Mouse (Mus musculus) ovary, postnatal 14 days (tissue): ENCODE data around the gene Sh3bp5.
A peak's percentile ranks its signal among the peaks of the same experiment; 100 is the strongest.

Experiments used
- DNase-seq: peaks from one replicate; pipeline ENCODE4 v3.0.0; 2022; ENCODE audit warnings: low spot score

Sh3bp5 gene

GRCm38 (mm10) chr14:31433126-31433525, 2.8 kb downstream of the Sh3bp5 start:
- no peak for DNase-seq

- no peak for DNase-seq
These were observed 3.5 kb downstream of the Sh3bp5 start for GRCm38 (mm10) chr14:31432424-31432823.

DNA sequence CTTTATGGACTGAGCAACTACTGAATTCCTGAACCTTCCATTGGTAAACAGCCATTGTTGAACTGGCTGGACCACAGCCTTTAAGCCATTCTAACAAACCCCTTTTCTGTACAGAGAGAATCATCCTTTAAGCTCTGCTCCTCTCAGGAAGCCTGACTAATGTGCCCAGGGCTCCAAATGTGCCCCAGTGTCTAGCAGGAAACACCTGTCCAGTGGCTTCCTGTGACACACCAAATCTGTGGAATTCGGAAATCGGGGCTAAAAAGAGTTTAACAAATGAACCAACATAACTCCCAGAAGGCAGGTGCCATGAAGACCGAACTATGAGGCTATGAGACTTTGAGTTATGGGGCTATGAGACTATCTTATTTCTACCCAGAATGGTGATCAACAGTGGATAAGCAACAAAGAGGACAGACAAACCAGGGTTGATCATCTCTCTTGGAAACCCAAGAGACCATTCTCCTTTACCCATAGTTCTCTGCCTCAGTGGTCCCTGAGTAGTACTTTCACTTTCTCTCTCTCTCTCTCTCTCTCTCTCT, 4.0 kb downstream of the Sh3bp5 start:
- DNase-seq, result no peak

DNA sequence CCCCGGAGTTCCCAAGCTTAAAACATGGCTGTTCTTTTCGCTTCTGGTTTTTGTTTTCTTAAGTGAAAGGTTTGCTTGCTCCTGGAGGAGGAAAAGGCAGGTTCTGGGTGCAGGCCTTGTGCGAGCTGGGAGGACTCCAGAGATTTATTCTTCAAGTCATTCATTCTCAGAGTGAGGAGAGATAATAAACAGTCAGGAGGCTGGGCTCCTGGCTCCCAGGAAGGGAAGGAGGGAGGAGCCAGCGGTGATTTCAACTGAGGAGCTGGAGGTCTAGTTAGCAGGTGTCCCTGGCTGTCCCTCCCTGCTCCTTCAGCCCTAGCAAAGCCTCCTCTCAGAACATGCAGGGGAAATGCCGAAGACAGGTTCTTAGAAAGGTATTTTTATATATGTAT, 6.9 kb downstream of the Sh3bp5 start:
- DNase-seq, result no peak

DNA sequence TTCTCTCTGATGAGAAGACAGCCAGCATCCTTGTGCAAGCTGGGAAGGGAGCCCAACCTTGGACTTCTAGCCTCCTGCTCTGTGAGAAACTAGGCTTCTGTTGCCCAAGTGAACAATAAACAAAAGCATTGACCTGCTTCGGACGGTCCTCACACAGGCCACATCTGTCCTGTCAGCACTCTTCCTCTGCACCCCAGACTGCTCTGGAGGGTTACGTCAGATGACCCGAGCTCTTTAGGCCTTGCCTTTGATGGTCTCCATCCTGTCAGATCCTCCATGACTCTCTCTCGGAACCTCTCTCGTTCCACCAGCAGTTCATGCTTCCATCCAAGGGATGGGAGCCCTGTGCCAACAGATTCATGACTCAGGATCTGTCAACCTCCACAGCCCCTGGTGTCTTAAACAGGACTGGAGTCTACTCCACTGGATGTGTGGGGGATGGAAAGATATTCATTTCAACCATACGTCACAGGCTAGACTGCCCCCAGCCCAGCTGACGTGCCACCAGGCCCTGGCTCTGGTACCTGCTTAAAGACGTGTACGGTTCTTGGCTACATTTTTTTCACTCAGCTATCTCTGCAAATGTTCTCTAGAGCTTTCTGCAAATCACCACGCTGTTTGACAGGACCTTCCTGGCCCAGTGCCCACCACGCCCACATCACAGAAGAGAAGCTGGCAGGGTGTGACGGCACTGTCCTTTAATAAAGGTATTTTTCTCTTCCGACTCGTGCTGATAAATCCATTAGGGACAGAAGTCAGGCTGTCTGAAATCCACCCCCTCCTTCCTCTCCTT, 7.5 kb downstream of the Sh3bp5 start:
- peak; percentile 37 for DNase-seq

DNA sequence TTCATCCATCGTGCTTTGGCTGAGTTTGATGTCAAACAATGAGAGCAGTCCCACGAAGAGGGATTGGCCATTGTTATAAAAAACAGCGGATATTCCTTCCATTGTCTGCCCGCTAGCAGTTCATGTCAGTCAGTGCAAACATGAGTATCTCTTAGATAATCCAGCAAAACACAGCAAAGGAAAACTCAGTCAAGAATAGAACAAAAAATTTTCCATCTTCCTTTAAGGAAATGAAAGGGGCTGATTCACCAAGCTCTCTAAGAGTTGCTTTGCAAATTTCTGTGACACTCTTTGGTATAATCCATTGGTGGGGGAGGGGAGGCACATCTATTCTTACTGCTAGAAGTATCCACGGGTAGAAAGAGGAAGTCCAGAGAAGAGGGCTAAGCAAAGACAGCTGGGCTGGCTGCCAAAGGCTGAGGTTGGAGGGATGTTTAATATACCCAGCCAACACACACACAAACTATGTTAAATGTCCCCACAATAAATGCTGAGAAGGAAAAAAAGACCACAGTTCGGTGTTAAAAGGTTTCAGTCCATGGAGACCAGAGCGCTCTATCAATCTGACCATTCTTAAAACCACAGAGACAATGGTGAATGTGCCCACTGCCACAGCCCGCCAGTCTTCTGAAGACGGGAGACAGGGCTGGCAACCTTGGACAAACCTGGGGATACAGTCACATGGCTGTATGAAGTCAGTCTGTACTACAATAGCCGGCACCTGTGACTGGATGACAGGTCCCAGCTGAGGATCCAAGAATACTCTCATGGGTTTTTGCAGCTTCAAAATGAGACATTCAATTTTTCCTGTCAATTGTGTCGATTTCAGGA, 12.7 kb downstream of the Sh3bp5 start:
- DNase-seq, result no peak

DNA sequence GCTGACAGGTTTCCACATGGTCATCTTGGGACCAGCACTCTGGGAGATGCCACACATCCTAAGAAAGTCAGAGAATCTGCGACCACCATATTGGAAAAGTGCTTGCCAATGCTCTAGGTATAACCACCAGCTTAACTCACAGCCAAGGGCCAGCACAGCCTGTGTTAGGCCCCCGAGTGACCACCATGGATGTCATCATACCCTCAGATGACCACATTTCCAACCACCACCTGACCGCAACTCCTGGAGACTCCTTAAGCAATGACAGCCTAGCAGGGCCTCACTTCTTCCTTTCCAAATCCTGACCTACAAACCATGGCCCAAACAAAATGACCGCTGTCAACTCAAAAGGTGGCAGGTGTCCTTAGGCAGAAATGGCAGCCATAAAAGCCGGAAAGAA, 13.5 kb downstream of the Sh3bp5 start:
- no peak for DNase-seq

DNA sequence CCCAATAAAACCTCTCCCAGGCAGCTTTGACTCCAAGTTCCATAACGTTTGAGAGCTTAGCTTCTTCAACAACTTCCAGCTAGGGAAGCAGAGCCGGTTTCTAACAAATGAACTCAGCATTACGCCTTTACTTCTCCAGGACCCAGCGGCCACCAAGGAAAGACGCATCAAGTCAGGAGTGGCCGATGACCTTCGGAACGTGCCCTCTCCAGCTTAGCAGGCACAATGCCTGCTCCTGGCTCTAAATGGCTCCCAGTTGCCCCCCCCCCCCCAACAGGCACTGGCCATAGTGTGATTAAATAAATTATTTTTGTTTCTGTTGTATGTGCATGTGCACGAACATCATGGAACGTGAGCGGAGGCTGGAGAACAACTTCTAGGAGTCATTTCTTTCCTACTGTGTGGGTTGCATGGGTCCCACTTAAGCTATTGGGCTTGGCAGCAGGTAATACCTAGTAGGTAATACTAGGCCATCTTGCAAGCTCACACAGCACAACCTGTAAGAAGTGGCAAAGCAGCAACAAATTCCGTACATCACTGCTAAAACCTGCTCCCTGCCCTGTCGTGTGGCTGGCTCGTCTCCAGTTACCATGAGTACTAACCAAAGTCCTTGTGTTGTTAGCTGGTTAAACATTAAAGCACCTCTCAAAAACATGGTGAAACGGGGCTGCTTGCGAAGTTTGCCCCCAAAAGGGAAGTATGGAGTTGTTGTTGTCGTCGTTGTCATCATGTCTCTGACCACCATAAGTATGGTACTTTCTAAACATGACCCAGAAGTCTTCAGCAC, 14.2 kb downstream of the Sh3bp5 start:
- DNase-seq, result no peak

GRCm38 (mm10) chr14:31420985-31421384, 14.9 kb downstream of the Sh3bp5 start:
- DNase-seq, result no peak

DNA sequence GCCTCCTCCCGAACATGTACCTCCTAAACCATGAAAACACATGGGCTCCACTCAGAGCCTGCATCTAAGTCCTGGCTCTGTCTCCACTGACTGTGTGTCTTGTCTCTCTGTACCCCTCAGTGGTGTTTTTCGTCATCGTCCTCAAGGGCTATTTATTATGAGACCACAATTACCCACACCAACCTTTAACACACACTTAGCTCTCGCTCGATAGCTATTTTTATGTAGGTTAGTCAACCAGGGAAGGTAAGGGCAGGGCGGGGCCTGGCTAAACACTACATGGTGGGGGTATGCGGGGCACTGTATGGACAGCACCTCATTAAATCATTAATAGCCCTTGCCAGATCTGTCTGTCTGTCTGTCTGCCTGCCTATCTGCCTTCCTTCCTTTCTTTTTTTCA, 15.3 kb downstream of the Sh3bp5 start:
- DNase-seq, result no peak

- DNase-seq, result no peak
These were observed 15.7 kb downstream of the Sh3bp5 start for GRCm38 (mm10) chr14:31420135-31420534.

DNA sequence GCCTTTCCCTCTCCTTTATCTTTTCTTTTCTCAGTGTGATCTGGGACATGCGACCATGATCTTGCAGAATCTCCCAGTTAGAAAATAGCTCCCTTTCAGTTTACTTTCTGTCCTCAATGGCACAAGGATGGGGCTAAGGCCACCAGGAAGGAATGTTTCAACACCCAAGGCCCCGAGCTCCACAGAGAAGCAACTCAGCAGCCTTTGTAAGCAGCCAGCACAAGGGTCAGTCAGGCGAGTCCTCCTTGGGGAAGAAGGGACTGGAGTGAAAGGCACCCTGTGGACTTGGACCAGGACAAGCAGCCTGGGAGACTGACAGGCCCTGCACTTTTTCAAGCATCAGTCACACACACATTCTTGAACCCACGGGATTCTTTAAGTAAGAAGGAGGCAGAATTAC, 16.6 kb downstream of the Sh3bp5 start:
- no peak for DNase-seq

GRCm38 (mm10) chr14:31416835-31417549, 18.9 kb downstream of the Sh3bp5 start:
- no peak for DNase-seq

DNA sequence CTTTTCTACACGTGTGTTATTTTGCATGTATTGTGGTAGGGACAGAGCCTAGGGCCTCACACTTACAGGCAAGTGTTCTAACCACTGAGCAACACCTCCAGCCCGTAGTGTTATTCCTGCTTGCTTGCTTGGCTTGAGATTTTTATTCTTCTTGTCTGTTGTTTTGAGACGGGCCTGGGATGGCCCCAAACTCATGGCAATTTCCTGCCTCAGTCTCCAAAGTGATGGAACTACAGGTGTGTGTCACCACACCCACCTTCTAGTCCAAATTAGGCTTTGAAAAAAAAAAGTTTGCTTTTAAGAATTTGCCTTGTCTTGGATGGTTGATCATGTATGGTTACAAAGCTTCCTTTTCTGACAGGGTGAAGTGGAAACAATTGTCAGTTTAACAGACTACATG, 19.5 kb downstream of the Sh3bp5 start:
- DNase-seq, result no peak

DNA sequence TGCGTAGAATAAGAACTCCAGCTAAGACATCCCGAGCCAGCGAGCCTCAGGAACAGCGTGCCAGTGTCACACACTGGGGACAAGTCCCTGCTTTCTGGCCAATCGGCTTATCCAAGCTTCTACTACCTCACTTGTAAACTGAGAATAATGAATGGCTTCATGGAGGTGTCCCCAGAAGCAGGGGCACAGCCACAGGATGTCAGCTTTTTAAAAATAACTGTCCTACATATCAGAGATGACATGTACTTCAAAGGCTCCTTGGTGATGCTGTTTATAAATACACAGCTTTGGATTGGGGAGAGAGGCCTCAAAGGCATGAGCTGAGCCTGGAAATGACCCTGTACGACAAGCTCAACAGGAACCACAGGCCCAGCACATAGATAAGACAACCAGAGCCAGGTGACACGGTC, 20.9 kb downstream of the Sh3bp5 start:
- DNase-seq, result no peak

GRCm38 (mm10) chr14:31414235-31414966, 21.5 kb downstream of the Sh3bp5 start:
- no peak for DNase-seq

- no peak for DNase-seq
These were observed 22.3 kb downstream of the Sh3bp5 start for GRCm38 (mm10) chr14:31413475-31414086.

- no peak for DNase-seq
These were observed 23.2 kb downstream of the Sh3bp5 start for GRCm38 (mm10) chr14:31412651-31413056.

DNA sequence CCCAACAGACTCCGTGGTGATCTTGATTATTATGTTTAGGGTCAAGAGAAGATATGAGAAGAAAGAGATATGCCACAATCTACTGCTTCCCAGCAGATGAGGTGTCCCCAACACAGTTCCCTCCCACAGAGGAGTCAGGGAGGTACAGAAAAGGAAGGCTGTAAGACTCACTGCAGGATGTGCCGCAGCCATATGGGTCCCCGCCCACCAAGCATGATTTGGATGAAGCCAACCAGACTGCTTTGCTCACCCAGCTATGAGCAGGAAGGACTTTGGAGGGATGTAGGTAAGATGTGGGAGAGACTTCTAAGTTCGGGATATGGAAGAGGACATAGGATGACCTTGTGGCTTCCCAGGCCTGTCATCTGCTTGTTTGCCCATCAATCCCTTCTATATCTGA, 25.1 kb downstream of the Sh3bp5 start:
- DNase-seq, result no peak

DNA sequence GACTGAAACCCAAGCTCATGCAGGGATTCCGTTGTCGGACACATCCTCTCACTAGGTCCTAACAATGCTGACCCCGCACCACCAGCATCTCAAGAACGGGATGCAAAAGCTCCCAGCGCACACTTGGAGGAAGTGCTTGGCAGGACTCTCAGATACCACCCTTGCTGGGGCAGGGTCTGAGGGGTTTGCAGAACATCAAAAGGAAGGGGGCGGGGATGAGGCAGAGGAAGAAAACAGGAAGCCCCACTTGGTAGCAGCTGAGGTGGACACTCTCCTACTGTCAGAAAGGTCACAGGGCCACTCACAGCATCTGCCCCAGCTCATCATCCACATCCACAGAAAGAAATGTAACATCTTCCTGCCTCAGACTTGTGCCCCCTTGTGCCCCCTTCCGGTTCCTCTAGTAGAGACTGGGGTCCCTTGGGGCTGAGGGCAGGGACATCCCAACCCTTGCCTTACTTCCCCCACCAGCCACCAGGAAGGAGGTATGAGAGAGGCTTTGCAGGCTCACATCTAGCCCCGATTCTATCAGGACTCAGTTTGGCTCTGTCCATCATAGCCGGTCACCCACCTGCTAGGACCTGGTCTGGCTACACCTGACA, 25.7 kb downstream of the Sh3bp5 start:
- no peak for DNase-seq
